Mouse (Mus musculus): ENCODE data around the gene Vps11. TPM values are rescaled to one million over a fixed set of nuclear protein-coding genes. Genes with fewer than 3 reads are reported as not detected.
"Not testable (repeated sequence)": the region's sequence is repeated elsewhere in the genome, so short reads cannot be mapped to it uniquely, and the experiment has no call there.

The Vps11 gene
- polyA plus RNA-seq (2011; ENCODE audit: insufficient read length, low read depth, missing spikeins): 33.8 and 35.4 TPM in 2 replicates

DNA sequence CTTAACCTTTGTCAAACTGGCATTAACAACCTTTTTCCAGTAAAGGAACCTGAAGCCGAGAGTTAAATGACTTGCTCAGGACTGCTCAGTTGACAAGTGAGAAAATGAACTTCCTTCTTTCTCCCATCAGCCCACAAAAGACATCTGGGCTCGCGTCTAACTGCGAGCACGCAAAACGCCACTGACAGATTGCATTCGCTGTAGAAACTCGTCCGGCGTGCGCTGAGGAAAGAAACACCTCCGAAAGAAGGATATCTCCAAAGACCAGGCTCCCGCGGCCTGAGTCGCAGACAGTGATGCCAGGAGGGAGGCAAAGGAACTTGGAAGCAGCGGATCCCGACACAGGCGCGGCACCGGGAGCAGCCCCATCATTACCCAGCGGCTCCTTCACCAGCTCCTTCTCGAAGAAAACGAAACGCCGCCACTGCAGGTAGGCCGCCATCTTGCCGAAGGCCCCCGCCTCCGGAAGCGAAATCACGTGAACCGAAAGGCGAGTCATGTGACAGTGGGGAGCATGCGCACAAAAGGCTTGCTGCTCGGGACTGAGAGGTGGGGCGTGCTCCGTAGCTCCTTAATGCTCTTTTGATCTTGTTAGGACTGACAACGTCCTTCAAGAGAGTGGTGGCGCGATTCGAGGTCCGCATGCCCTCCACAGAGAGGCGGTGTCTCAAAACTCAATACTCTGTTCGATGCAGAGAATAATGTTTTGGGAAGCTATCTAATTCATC lies at the start of gene Vps11:
Gene Vps11, minus strand, starts transcription at position 481 of the 728 bp plus-strand sequence.
- peak; percentile 16; the same call in 1 of the 2 replicates for TF ChIP-seq CTCF (IDR thresholded peaks at IDR 0.05; ENCODE audit: borderline replicate concordance, insufficient read depth, low read length)
- TF ChIP-seq POLR2A (IDR thresholded peaks at IDR 0.05; ENCODE audit: low read depth, low read length): peak; percentile 92
- H3K27ac ChIP-seq (ENCODE audit: insufficient read depth, low read length): no peak within 1 kb of the TSS

DNA sequence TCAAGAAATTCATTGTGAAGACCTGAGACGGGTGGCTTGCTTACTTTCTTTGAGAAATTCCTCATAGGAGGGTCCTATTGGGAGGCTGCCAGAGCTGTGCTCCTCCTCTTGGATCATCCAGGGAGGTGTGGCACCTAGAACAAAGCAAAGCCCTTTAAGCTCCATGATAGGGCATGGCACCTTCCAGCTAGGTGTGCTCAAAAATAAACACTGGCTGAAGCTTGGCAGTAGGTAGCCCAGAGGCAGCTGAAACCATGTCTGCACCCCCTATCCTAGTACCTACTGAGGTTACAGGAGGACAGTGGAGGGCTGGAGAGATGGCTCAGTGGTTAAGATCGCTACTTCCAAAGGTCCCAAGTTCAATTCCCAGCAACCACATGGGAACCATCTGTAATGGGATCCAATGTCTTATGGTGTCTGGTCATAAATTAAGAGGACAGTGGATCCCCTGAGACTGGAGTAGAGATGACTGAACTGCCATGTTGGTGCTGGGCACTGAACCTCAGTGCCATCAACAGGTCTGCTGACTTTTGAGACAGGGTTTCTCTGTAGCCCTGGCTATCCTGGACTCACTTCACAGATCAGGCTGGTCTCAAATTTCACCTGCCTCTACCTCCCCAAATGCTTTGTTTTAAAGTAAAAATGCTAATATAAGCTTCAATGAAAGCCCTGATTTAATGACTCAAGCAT lies 49.3 kb upstream of the Vps11 start:
- TF ChIP-seq POLR2A (IDR thresholded peaks at IDR 0.05; ENCODE audit: low read depth, low read length) (no peak), CTCF (IDR thresholded peaks at IDR 0.05; ENCODE audit: borderline replicate concordance, insufficient read depth, low read length) (no peak)
- Histone ChIP-seq H3K4me3 (ENCODE audit: insufficient read depth, low read length) (no peak overlapping the region), H3K27ac (ENCODE audit: insufficient read depth, low read length) (no peak overlapping the region), H3K4me1 (ENCODE audit: control insufficient read depth, insufficient read depth, low read length) (no peaks in the 10 kb centered on the region)

More for the DNA sequence above, at the start of gene Vps11:
- H3K4me1 ChIP-seq (ENCODE audit: control insufficient read depth, insufficient read depth, low read length): 0 out of 2 replicates have a peak, but pooled peaks cover 2% of the 10 kb centered on the region
- H3K4me3 ChIP-seq (ENCODE audit: insufficient read depth, low read length): peak within 1 kb of the TSS; percentile 88

DNA sequence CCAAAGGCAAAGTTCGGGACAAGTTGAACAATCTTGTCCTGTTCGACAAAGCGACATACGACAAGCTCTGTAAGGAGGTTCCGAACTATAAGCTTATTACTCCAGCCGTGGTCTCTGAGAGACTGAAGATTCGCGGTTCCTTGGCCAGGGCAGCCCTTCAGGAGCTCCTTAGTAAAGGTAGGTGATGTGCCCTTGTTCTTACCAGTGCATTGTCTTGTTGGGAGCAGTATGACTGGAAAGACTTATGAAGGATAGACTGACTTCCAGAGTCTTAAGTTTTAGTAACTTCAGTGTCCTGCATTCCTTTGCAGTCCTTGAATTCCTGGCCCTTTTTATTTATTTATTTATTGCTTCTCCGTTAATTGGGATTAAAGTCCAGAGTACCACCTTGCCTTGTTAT lies 47.2 kb upstream of the Vps11 start:
- peak overlapping the region; percentile 96 for H3K4me3 ChIP-seq (ENCODE audit: insufficient read depth, low read length)
- not testable (repeated sequence) for H3K4me1 ChIP-seq (ENCODE audit: control insufficient read depth, insufficient read depth, low read length); H3K27ac ChIP-seq (ENCODE audit: insufficient read depth, low read length)

DNA sequence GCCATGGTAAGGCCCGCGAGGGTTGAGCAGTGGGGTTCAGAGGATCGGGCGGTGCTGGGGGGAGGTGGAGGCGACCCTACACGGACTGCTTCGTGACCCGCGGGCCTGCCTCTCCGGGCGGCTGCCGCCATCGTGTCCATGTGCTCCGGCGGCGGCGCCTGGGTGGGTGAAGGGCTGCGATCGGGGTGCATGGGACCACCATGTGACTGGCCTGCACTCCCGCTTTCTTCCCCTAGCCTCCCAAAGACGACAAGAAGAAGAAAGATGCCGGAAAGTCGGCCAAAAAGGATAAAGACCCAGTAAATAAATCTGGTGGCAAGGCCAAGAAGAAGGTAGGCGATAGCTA lies 46.3 kb upstream of the Vps11 start:
- no peak; the same call in 1 of the 2 replicates for TF ChIP-seq POLR2A (IDR thresholded peaks at IDR 0.05; ENCODE audit: low read depth, low read length)
- TF ChIP-seq CTCF (IDR thresholded peaks at IDR 0.05; ENCODE audit: borderline replicate concordance, insufficient read depth, low read length): no peak
- Histone ChIP-seq H3K4me1 (ENCODE audit: control insufficient read depth, insufficient read depth, low read length) (no peaks in the 10 kb centered on the region), H3K27ac (ENCODE audit: insufficient read depth, low read length) (peak overlapping the region; percentile 41), H3K4me3 (ENCODE audit: insufficient read depth, low read length) (peak overlapping the region; percentile 96)

DNA sequence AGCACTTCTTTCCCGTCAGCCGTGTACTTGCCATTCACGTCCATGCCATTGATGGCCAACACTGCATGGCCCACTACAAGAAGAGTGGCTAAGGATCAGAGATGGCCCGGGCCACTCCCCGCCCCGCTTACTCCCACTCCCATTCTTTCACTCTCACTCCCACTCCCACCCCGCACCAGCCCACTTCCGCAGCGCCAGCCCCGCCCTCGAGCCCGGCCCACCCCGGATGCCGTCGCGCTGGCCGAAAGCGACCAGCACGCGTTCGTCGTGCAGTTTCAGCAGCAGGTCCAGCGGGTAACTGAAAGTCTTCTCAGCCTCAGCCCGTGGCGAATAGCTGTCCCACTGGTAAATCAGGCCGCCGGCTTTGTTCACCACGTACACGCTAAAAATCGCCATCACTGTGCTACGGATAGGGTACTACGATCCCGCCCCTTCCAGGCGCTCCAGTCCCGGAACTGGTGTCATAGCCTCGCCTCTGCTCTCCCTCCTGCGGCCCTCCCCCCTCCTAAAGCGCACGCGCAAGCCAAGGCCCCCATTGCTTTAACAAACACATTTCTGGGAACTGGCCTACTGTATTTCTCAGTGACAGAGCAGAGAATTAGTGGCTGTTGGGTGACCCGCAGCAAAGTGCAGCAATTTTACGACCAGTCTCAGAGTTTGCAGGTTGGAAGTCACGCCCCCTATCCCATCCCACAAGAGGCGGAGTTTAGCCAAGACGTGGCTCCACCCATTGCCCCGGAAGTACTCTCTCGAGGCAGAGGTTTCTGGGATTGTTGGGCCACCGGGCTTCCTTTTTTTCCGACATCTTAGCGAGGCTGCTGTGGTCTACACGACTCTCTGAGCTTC lies 45.7 kb upstream of the Vps11 start, which contains the start of the genes Rps25 and Trappc4:
Gene Rps25, plus strand, starts transcription at position 234 of the 846 bp plus-strand sequence.
Gene Trappc4, minus strand, starts transcription at position 695 of the 846 bp plus-strand sequence.
- no peaks in the 10 kb centered on the region for H3K4me1 ChIP-seq (ENCODE audit: control insufficient read depth, insufficient read depth, low read length)
- TF ChIP-seq CTCF (IDR thresholded peaks at IDR 0.05; ENCODE audit: borderline replicate concordance, insufficient read depth, low read length): no peak
- peak; percentile 86 for TF ChIP-seq POLR2A (IDR thresholded peaks at IDR 0.05; ENCODE audit: low read depth, low read length)
- peak within 1 kb of the TSS; percentile 96 for H3K27ac ChIP-seq (ENCODE audit: insufficient read depth, low read length)

DNA sequence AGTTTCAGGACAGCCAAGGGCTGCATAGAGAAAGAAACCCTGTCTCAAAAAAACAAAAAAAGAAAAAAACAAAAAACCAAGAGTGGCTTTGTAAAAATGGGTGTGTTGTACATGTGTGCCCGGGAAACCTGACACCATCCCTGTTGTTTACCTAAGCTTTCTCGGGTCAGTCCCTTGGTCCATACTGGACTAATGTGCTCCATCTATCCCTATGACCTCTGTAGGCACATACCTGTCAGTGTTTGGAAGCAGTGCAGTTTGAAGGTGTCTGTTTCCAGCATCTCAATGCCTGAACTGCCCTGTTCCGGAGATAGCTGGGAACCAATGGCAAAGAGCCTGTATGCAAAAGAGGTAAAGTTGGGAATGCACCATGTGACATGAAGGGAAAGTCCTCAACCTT lies 43.5 kb upstream of the Vps11 start:
- Histone ChIP-seq H3K4me3 (ENCODE audit: insufficient read depth, low read length) (no peak overlapping the region), H3K27ac (ENCODE audit: insufficient read depth, low read length) (no peak overlapping the region), H3K4me1 (ENCODE audit: control insufficient read depth, insufficient read depth, low read length) (no peaks in the 10 kb centered on the region)
- TF ChIP-seq POLR2A (IDR thresholded peaks at IDR 0.05; ENCODE audit: low read depth, low read length) (no peak), CTCF (IDR thresholded peaks at IDR 0.05; ENCODE audit: borderline replicate concordance, insufficient read depth, low read length) (no peak)

More for the DNA sequence above, 45.7 kb upstream of the Vps11 start, which contains the start of the genes Rps25 and Trappc4:
- peak within 1 kb of the TSS; percentile 96 for H3K4me3 ChIP-seq (ENCODE audit: insufficient read depth, low read length)

DNA sequence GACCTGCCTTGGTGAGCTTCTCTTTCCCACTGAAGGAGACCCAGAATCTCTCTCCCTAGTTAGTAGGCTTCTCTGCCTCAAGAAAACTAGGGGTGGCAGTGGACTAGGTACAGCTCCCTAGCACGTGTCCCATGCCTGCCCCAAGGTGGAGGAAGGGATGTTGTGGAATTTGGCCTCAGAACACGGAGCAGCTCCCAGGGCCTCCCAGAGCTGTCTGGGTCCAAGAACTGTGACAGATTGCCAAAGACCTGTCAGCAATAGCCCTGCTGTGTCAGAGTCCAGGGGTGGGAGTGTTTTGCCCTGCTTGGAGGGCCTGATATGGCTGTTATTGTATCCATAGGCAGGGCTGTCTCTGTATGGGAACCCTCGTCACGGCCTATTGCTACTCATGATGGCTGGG lies 39.6 kb upstream of the Vps11 start:
- H3K4me1 ChIP-seq (ENCODE audit: control insufficient read depth, insufficient read depth, low read length): no peaks in the 10 kb centered on the region
- no peak overlapping the region for H3K4me3 ChIP-seq (ENCODE audit: insufficient read depth, low read length)
- H3K27ac ChIP-seq (ENCODE audit: insufficient read depth, low read length): no peak overlapping the region
- TF ChIP-seq CTCF (IDR thresholded peaks at IDR 0.05; ENCODE audit: borderline replicate concordance, insufficient read depth, low read length) (no peak), POLR2A (IDR thresholded peaks at IDR 0.05; ENCODE audit: low read depth, low read length) (no peak)

DNA sequence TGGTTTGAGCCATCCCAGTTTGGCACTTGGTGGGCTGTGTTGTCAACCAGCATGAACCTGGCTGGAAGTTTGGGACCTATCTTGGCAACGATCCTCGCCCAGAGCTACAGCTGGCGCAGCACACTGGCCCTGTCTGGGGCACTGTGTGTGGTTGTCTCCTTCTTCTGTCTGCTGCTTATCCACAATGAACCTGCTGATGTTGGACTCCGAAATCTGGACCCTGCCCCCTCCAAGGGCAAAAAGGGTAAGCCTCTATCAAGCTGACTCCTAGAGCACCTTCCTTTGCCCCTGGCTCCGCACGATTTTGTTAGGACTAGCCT lies 38.3 kb upstream of the Vps11 start:
- no peak overlapping the region for H3K27ac ChIP-seq (ENCODE audit: insufficient read depth, low read length)
- H3K4me1 ChIP-seq (ENCODE audit: control insufficient read depth, insufficient read depth, low read length): no peaks in the 10 kb centered on the region
- H3K4me3 ChIP-seq (ENCODE audit: insufficient read depth, low read length): no peak overlapping the region
- TF ChIP-seq POLR2A (IDR thresholded peaks at IDR 0.05; ENCODE audit: low read depth, low read length) (no peak), CTCF (IDR thresholded peaks at IDR 0.05; ENCODE audit: borderline replicate concordance, insufficient read depth, low read length) (no peak)

DNA sequence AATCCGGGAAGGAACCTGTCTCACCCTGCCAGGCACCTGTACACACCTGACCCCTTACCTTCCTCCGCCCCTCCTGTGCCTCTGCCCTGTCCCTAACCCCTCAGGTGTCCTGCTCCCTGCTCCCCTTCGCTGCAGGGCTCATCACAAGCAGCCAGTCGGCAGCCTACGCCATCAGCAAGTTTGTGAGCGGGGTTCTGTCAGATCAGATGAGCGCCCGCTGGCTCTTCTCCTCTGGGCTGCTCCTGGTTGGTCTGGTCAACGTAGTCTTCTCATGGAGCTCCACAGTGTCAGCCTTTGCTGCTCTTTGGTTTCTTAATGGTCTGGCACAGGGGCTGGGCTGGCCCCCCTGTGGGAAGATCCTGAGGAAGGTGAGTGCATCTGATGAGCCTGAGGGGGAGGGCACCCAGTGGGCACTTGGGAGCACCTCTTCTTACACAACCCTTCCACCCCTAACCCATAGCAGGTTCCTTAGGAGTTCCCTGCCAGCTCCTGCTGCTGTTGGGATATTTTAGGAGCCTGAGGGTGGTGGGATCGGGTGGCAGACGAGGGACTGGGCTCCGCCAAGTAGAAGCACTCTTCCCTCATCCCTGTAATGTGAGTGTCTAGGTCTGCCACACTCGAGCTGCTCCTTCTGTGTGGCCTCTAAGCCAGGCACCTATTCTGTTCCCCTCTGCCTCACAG lies 37.8 kb upstream of the Vps11 start:
- H3K4me3 ChIP-seq (ENCODE audit: insufficient read depth, low read length): no peak overlapping the region
- TF ChIP-seq CTCF (IDR thresholded peaks at IDR 0.05; ENCODE audit: borderline replicate concordance, insufficient read depth, low read length) (no peak), POLR2A (IDR thresholded peaks at IDR 0.05; ENCODE audit: low read depth, low read length) (no peak)
- H3K27ac ChIP-seq (ENCODE audit: insufficient read depth, low read length): no peak overlapping the region
- no peaks in the 10 kb centered on the region for H3K4me1 ChIP-seq (ENCODE audit: control insufficient read depth, insufficient read depth, low read length)
